Mouse (Mus musculus): ENCODE data around the gene Tnfrsf9. TPM values are rescaled to one million over a fixed set of nuclear protein-coding genes. Genes with fewer than 3 reads are reported as not detected.
"Not testable (repeated sequence)": the region's sequence is repeated elsewhere in the genome, so short reads cannot be mapped to it uniquely, and the experiment has no call there.

Tnfrsf9 gene
- total and polyA plus RNA-seq, 2 experiments from 2014 or later: 0.25 TPM; not detected in 1

GRCm38 (mm10) chr4:150869276-150870197 lies 44.8 kb upstream of the Tnfrsf9 start:
- peaks cover 15% of the 10 kb centered on the region for H3K36me3 ChIP-seq (ENCODE audit: insufficient read depth, low read length)
- H3K4me3 ChIP-seq (ENCODE audit: low read depth, low read length): no peak overlapping the region
- no peak for DNase-seq (ENCODE audit: low spot score)
- H3K4me2 ChIP-seq (ENCODE audit: low read depth, low read length, poor library complexity, severe bottlenecking): no peak overlapping the region
- ATAC-seq (ENCODE audit: low FRiP score): no peak
- 71% methylated on average over 17 of the region's 17 CpGs for WGBS
- H3K9ac ChIP-seq (replicated peaks; ENCODE audit: low read length, poor library complexity, severe bottlenecking): no peak overlapping the region
- TF ChIP-seq CTCF (IDR thresholded peaks at IDR 0.05): no peak
- H3K9me3 ChIP-seq (ENCODE audit: low read length): no peaks in the 10 kb centered on the region
- no peaks in the 10 kb centered on the region for H3K27me3 ChIP-seq (ENCODE audit: insufficient read depth, low read length)
- peaks cover 4% of the 10 kb centered on the region; the same call in 1 of the 2 replicates for H3K4me1 ChIP-seq (ENCODE audit: insufficient read depth, low read length)
- H3K27ac ChIP-seq (ENCODE audit: low read depth, low read length): no peak overlapping the region

GRCm38 (mm10) chr4:150870963-150871391 lies 43.4 kb upstream of the Tnfrsf9 start:
- Histone ChIP-seq H3K4me3 (ENCODE audit: low read depth, low read length) (no peak overlapping the region), H3K27me3 (ENCODE audit: insufficient read depth, low read length) (no peaks in the 10 kb centered on the region), H3K36me3 (ENCODE audit: insufficient read depth, low read length) (peaks cover 14% of the 10 kb centered on the region), H3K4me1 (ENCODE audit: insufficient read depth, low read length) (peaks cover 4% of the 10 kb centered on the region; the same call in 1 of the 2 replicates), H3K9me3 (ENCODE audit: low read length) (no peaks in the 10 kb centered on the region), H3K27ac (ENCODE audit: low read depth, low read length) (no peak overlapping the region), H3K9ac (replicated peaks; ENCODE audit: low read length, poor library complexity, severe bottlenecking) (no peak overlapping the region), H3K4me2 (ENCODE audit: low read depth, low read length, poor library complexity, severe bottlenecking) (no peak overlapping the region)
- 88% methylated on average over 13 of the region's 13 CpGs for WGBS
- DNase-seq (ENCODE audit: low spot score): no peak
- no peak for TF ChIP-seq CTCF (IDR thresholded peaks at IDR 0.05)
- ATAC-seq (ENCODE audit: low FRiP score): no peak

GRCm38 (mm10) chr4:150871392-150872138 lies 42.8 kb upstream of the Tnfrsf9 start:
- Histone ChIP-seq H3K9ac (replicated peaks; ENCODE audit: low read length, poor library complexity, severe bottlenecking) (no peak overlapping the region), H3K36me3 (ENCODE audit: insufficient read depth, low read length) (peaks cover 8% of the 10 kb centered on the region), H3K9me3 (ENCODE audit: low read length) (no peaks in the 10 kb centered on the region), H3K4me3 (ENCODE audit: low read depth, low read length) (no peak overlapping the region), H3K4me2 (ENCODE audit: low read depth, low read length, poor library complexity, severe bottlenecking) (no peak overlapping the region), H3K27me3 (ENCODE audit: insufficient read depth, low read length) (no peaks in the 10 kb centered on the region), H3K4me1 (ENCODE audit: insufficient read depth, low read length) (peaks cover 4% of the 10 kb centered on the region; the same call in 1 of the 2 replicates), H3K27ac (ENCODE audit: low read depth, low read length) (peak overlapping the region; percentile 4)
- ATAC-seq (ENCODE audit: low FRiP score) (peak; percentile 34; the same call in 1 of the 2 replicates), DNase-seq (ENCODE audit: low spot score) (peak; percentile 62)
- 38% methylated on average over 10 of the region's 10 CpGs for WGBS
- no peak for TF ChIP-seq CTCF (IDR thresholded peaks at IDR 0.05)

- Histone ChIP-seq H3K9ac (replicated peaks; ENCODE audit: low read length, poor library complexity, severe bottlenecking) (no peak overlapping the region), H3K4me1 (ENCODE audit: insufficient read depth, low read length) (peaks cover 4% of the 10 kb centered on the region; the same call in 1 of the 2 replicates), H3K36me3 (ENCODE audit: insufficient read depth, low read length) (peaks cover 2% of the 10 kb centered on the region), H3K9me3 (ENCODE audit: low read length) (no peaks in the 10 kb centered on the region), H3K27ac (ENCODE audit: low read depth, low read length) (peak overlapping the region; percentile 4), H3K27me3 (ENCODE audit: insufficient read depth, low read length) (no peaks in the 10 kb centered on the region), H3K4me2 (ENCODE audit: low read depth, low read length, poor library complexity, severe bottlenecking) (no peak overlapping the region), H3K4me3 (ENCODE audit: low read depth, low read length) (no peak overlapping the region)
- TF ChIP-seq CTCF (IDR thresholded peaks at IDR 0.05): no peak
- peak; percentile 39 for DNase-seq (ENCODE audit: low spot score)
- ATAC-seq (ENCODE audit: low FRiP score): no peak
- WGBS: 55% methylated on average over 9 of the region's 9 CpGs
Measured at GRCm38 (mm10) chr4:150872139-150872651, 42.2 kb upstream of the Tnfrsf9 start.

- H3K4me2 ChIP-seq (ENCODE audit: low read depth, low read length, poor library complexity, severe bottlenecking): no peak overlapping the region
- no peak overlapping the region for H3K9ac ChIP-seq (replicated peaks; ENCODE audit: low read length, poor library complexity, severe bottlenecking)
- WGBS: 87% methylated on average over 8 of the region's 8 CpGs
- TF ChIP-seq CTCF (IDR thresholded peaks at IDR 0.05): no peak
- no peak overlapping the region for H3K27ac ChIP-seq (ENCODE audit: low read depth, low read length)
- no peak overlapping the region for H3K4me3 ChIP-seq (ENCODE audit: low read depth, low read length)
- no peaks in the 10 kb centered on the region; the same call in 1 of the 2 replicates for H3K36me3 ChIP-seq (ENCODE audit: insufficient read depth, low read length)
- no peak for ATAC-seq (ENCODE audit: low FRiP score)
- no peaks in the 10 kb centered on the region for H3K9me3 ChIP-seq (ENCODE audit: low read length)
- no peak for DNase-seq (ENCODE audit: low spot score)
- peaks cover 4% of the 10 kb centered on the region; the same call in 1 of the 2 replicates for H3K4me1 ChIP-seq (ENCODE audit: insufficient read depth, low read length)
- H3K27me3 ChIP-seq (ENCODE audit: insufficient read depth, low read length): no peaks in the 10 kb centered on the region
Measured at GRCm38 (mm10) chr4:150872681-150873080, 41.7 kb upstream of the Tnfrsf9 start.

GRCm38 (mm10) chr4:150874416-150874815 lies 39.9 kb upstream of the Tnfrsf9 start:
- H3K9me3 ChIP-seq (ENCODE audit: low read length); H3K36me3 ChIP-seq (ENCODE audit: insufficient read depth, low read length); H3K9ac ChIP-seq (replicated peaks; ENCODE audit: low read length, poor library complexity, severe bottlenecking); H3K4me1 ChIP-seq (ENCODE audit: insufficient read depth, low read length); H3K27ac ChIP-seq (ENCODE audit: low read depth, low read length); H3K4me3 ChIP-seq (ENCODE audit: low read depth, low read length); H3K27me3 ChIP-seq (ENCODE audit: insufficient read depth, low read length); ATAC-seq (ENCODE audit: low FRiP score); DNase-seq (ENCODE audit: low spot score); H3K4me2 ChIP-seq (ENCODE audit: low read depth, low read length, poor library complexity, severe bottlenecking): not testable (repeated sequence)
- 80% methylated on average over 4 of the region's 4 CpGs for WGBS
